Mouse (Mus musculus): ENCODE measurements at regions not wholly inside any gene's neighbourhood (a gene's known extent, or its start where the extent isn't known, plus 50 kb on each side); places are given as distances from the start of the nearest gene placed in this dataset.

DNA sequence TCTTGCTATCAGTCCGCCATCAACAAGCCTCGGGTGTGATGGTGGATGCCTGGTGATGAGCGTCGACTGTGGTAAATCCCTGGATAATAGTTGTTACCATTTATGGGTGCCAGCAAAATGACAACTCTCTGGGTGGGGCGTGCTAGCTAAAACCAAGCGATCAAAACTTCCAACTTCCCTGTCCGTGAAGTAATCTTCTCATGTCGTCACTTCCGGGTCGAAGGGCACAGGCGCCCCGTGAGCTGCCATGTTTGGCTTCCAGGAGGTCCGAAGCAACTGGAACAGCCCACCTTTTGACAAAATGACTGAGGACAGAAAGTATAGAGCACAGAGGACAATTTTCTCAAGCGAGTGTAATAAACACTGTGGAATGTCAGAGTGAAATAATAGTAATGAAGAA is 62.5 kb upstream of the Ubl3 start:
- in situ Hi-C loops (cut with MboI; ENCODE audit: low pct_ligation_motif_present, low pct_unique_long_range_greater_than_20kb, low sequenced_read_pairs): no loop called here

DNA sequence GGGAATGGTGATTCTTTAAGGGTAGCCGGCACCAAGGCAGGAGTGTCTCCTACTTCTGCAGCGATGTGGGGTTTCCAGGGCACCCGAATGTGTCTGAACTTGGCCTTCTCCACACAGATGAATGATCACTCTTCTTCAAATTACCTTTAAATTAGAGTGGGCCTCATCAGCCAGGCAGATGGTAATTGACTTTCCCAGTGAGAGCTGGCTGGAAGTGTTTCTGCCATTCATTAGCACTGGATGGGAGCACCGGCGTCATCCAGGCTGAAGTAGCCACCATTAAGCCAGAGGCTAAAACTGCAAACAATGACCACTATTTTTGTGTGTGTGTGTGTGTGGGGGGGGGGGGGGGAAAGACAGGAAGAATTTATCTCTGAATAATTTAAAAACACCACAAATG is 58.7 kb upstream of the Ubl3 start:
- no peaks in the 10 kb centered on the region for H3K27me3 ChIP-seq (replicated peaks)
- dilution Hi-C loops (cut with MboI; ENCODE audit: extremely low pct_ligation_motif_present, extremely low pct_unique_long_range_greater_than_20kb, low sequenced_read_pairs) (no loop called here), in situ Hi-C loops (cut with MboI; ENCODE audit: low pct_ligation_motif_present, low pct_unique_long_range_greater_than_20kb, low sequenced_read_pairs) (no loop called here)
- no peaks in the 10 kb centered on the region for H3K79me2 ChIP-seq (replicated peaks; ENCODE audit: control insufficient read depth, extremely low read depth, insufficient read depth, poor library complexity, severe bottlenecking)
- H3K9ac ChIP-seq (ENCODE audit: insufficient read depth, low read depth): no peak overlapping the region
- peaks cover 10 to 17% of the 10 kb centered on the region in 2 experiments; a peak in 3 of 4 replicates for H3K4me1 ChIP-seq (ENCODE audit: control insufficient read depth in 1 of 2, insufficient read depth in 2 of 2)
- no peak overlapping the region for H3K4me3 ChIP-seq (replicated peaks in 1 of 3; ENCODE audit: low read depth in 2 of 3, low read length in 2 of 3, poor library complexity in 1 of 3)
- H3K36me3 ChIP-seq (replicated peaks in 1 of 2; ENCODE audit: control insufficient read depth in 1 of 2, insufficient read depth in 1 of 2, low read length in 1 of 2): no peaks in the 10 kb centered on the region
- DNase-seq (ENCODE audit: extremely low read depth): no peak
- TF ChIP-seq MAX (IDR thresholded peaks at IDR 0.05; ENCODE audit: low read length) (no peak), IRF4 (IDR thresholded peaks at IDR 0.05; ENCODE audit: low read depth, low read length) (no peak), USF2 (conservative IDR thresholded peaks at IDR 0.05; ENCODE audit: low read depth, low read length) (no peak), PAX5 (IDR thresholded peaks at IDR 0.05; ENCODE audit: low read length) (no peak), SMC3 (IDR thresholded peaks at IDR 0.05; ENCODE audit: low read depth, low read length) (no peak), NRF1 (IDR thresholded peaks at IDR 0.05; ENCODE audit: low read depth, low read length) (no peak), USF1 (IDR thresholded peaks at IDR 0.05; ENCODE audit: low read depth, low read length) (no peak), CTCF (conservative IDR thresholded peaks at IDR 0.05 in 1 of 2, IDR thresholded peaks at IDR 0.05 in 1 of 2; ENCODE audit: low read depth in 2 of 2, low read length in 2 of 2) (no peak), GABPA (IDR thresholded peaks at IDR 0.05; ENCODE audit: insufficient replicate concordance, low read depth, low read length) (no peak), BHLHE40 (IDR thresholded peaks at IDR 0.05; ENCODE audit: low read depth, low read length) (no peak), HCFC1 (IDR thresholded peaks at IDR 0.05; ENCODE audit: low read depth, low read length) (no peak), JUN (IDR thresholded peaks at IDR 0.05; ENCODE audit: insufficient read depth, low read depth, low read length) (no peak), POLR2A (IDR thresholded peaks at IDR 0.05; ENCODE audit: low read depth, low read length) (no peak), ETS1 (conservative IDR thresholded peaks at IDR 0.05; ENCODE audit: low read depth, low read length) (no peak), ZKSCAN1 (IDR thresholded peaks at IDR 0.05; ENCODE audit: borderline replicate concordance, low read depth, low read length) (no peak), MAFK (IDR thresholded peaks at IDR 0.05; ENCODE audit: insufficient replicate concordance, low read length) (no peak), ZMIZ1 (IDR thresholded peaks at IDR 0.05; ENCODE audit: low read depth, low read length) (no peak), MYC (IDR thresholded peaks at IDR 0.05; ENCODE audit: low read depth, low read length) (no peak), KAT2A (IDR thresholded peaks at IDR 0.05; ENCODE audit: insufficient replicate concordance, low read length) (no peak)
- peaks cover 7% of the 10 kb centered on the region for H3K9me3 ChIP-seq (replicated peaks; ENCODE audit: low read length)
- no peak overlapping the region for H3K4me2 ChIP-seq (ENCODE audit: insufficient read depth, low read depth, poor library complexity, severe bottlenecking)
- no peak overlapping the region for H3K27ac ChIP-seq (ENCODE audit: insufficient read depth, low read depth)

More for the DNA sequence above, 62.5 kb upstream of the Ubl3 start:
- Histone ChIP-seq H3K4me1 (ENCODE audit: control insufficient read depth in 1 of 2, insufficient read depth in 2 of 2) (peaks cover 2 to 24% of the 10 kb centered on the region in 2 experiments; a peak in 2 of 4 replicates), H3K79me2 (replicated peaks; ENCODE audit: control insufficient read depth, extremely low read depth, insufficient read depth, poor library complexity, severe bottlenecking) (no peaks in the 10 kb centered on the region), H3K9me3 (replicated peaks; ENCODE audit: low read length) (peaks cover 3% of the 10 kb centered on the region), H3K36me3 (replicated peaks in 1 of 2; ENCODE audit: control insufficient read depth in 1 of 2, insufficient read depth in 1 of 2, low read length in 1 of 2) (no peaks in the 10 kb centered on the region), H3K9ac (ENCODE audit: insufficient read depth, low read depth) (no peak overlapping the region), H3K27me3 (replicated peaks) (no peaks in the 10 kb centered on the region), H3K27ac (ENCODE audit: insufficient read depth, low read depth) (no peak overlapping the region), H3K4me3 (replicated peaks in 1 of 3; ENCODE audit: low read depth in 2 of 3, low read length in 2 of 3, poor library complexity in 1 of 3) (no peak overlapping the region), H3K4me2 (ENCODE audit: insufficient read depth, low read depth, poor library complexity, severe bottlenecking) (no peak overlapping the region)
- TF ChIP-seq UBTF (IDR thresholded peaks at IDR 0.05; ENCODE audit: low read depth, low read length) (no peak), USF2 (conservative IDR thresholded peaks at IDR 0.05; ENCODE audit: low read depth, low read length) (no peak), MEF2A (IDR thresholded peaks at IDR 0.05; ENCODE audit: borderline replicate concordance, low read depth, low read length) (no peak), CHD1 (IDR thresholded peaks at IDR 0.05; ENCODE audit: low read depth, low read length) (no peak), RCOR1 (conservative IDR thresholded peaks at IDR 0.05; ENCODE audit: low read depth, low read length) (no peak), MYC (IDR thresholded peaks at IDR 0.05; ENCODE audit: low read depth, low read length) (no peak), POLR2AphosphoS2 (IDR thresholded peaks at IDR 0.05; ENCODE audit: low read depth, low read length) (no peak), ZKSCAN1 (IDR thresholded peaks at IDR 0.05; ENCODE audit: borderline replicate concordance, low read depth, low read length) (no peak), JUN (IDR thresholded peaks at IDR 0.05; ENCODE audit: insufficient read depth, low read depth, low read length) (no peak), USF1 (IDR thresholded peaks at IDR 0.05; ENCODE audit: low read depth, low read length) (no peak), CHD2 (IDR thresholded peaks at IDR 0.05; ENCODE audit: low read length) (no peak), BHLHE40 (IDR thresholded peaks at IDR 0.05; ENCODE audit: low read depth, low read length) (no peak), TBP (conservative IDR thresholded peaks at IDR 0.05; ENCODE audit: low read depth, low read length) (no peak), EP300 (IDR thresholded peaks at IDR 0.05; ENCODE audit: low read length) (no peak), MAFK (IDR thresholded peaks at IDR 0.05; ENCODE audit: insufficient replicate concordance, low read length) (no peak), KAT2A (IDR thresholded peaks at IDR 0.05; ENCODE audit: insufficient replicate concordance, low read length) (no peak), ZC3H11A (IDR thresholded peaks at IDR 0.05; ENCODE audit: low read depth, low read length) (no peak)
- dilution Hi-C loops (cut with MboI; ENCODE audit: extremely low pct_ligation_motif_present, extremely low pct_unique_long_range_greater_than_20kb, low sequenced_read_pairs): no loop called here
- no peak for DNase-seq (ENCODE audit: extremely low read depth)

Measured in CH12.LX (cell line).